Comparison of ENCODE assay signal across 20 mouse cellular contexts in genomic region chr13:19372133-19372729, GRCm38 (mm10). TPM values are rescaled to one million over a fixed set of nuclear protein-coding genes. Genes with fewer than 3 reads are reported as not detected.
DNase-seq lines count a peak whose midpoint lies in the region; ATAC-seq and TF ChIP-seq lines count a peak whose summit lies in the region.
"Had no signal": no experiment of that assay in that cellular context is flagged by ENCODE, and none has a peak within 500 bp of the region (broad histone marks: within the 10 kb centered on the region; RNA-seq: fewer than 3 reads in every experiment).

No protein-coding gene starts in this region.

- 12% methylated on average over 8 of the region's 8 CpGs for WGBS in forebrain, embryonic 13.5 days
- 15% methylated on average over 8 of the region's 8 CpGs for WGBS in forebrain, postnatal 0 days
- WGBS in kidney, embryonic 16.5 days = 17% methylated on average over 8 of the region's 8 CpGs
- 26% methylated on average over 8 of the region's 8 CpGs for WGBS in stomach, embryonic 14.5 days
- WGBS in stomach, postnatal 0 days = 48% methylated on average over 8 of the region's 8 CpGs

- H3K9me3 ChIP-seq in forebrain, embryonic 13.5 days (replicated peaks) = no peaks in the 10 kb centered on the region
- H3K9me3 ChIP-seq in forebrain, postnatal 0 days (ENCODE audit: low read length) = no peaks in the 10 kb centered on the region
- H3K9me3 ChIP-seq in kidney, embryonic 16.5 days (ENCODE audit: low read length) = no peaks in the 10 kb centered on the region
- no peaks in the 10 kb centered on the region for H3K9me3 ChIP-seq in stomach, embryonic 14.5 days (ENCODE audit: control insufficient read depth, low read depth, low read length)
- H3K9me3 ChIP-seq in stomach, postnatal 0 days (ENCODE audit: control insufficient read depth, low read length) = no peaks in the 10 kb centered on the region
- H3K9me3 ChIP-seq: heart, embryonic 13.5 days; limb, embryonic 13.5 days; liver, embryonic 13.5 days; midbrain, embryonic 12.5 days had no signal

- peaks cover 6% of the 10 kb centered on the region; the same call in 1 of the 2 replicates for H3K4me1 ChIP-seq in forebrain, embryonic 13.5 days
- no peaks in the 10 kb centered on the region for H3K4me1 ChIP-seq in forebrain, postnatal 0 days (ENCODE audit: insufficient read depth)
- peaks cover 8% of the 10 kb centered on the region; the same call in 1 of the 2 replicates for H3K4me1 ChIP-seq in kidney, embryonic 16.5 days (ENCODE audit: insufficient read depth, low read length)
- no peaks in the 10 kb centered on the region for H3K4me1 ChIP-seq in stomach, embryonic 14.5 days (ENCODE audit: control insufficient read depth, insufficient read depth, low read length)
- no peaks in the 10 kb centered on the region for H3K4me1 ChIP-seq in stomach, postnatal 0 days (replicated peaks; ENCODE audit: control insufficient read depth, insufficient read depth)
- H3K4me1 ChIP-seq: liver, embryonic 13.5 days had no signal

- no peak overlapping the region for H3K9ac ChIP-seq in forebrain, embryonic 13.5 days
- no peak overlapping the region for H3K9ac ChIP-seq in forebrain, postnatal 0 days
- H3K9ac ChIP-seq in kidney, embryonic 16.5 days (replicated peaks; ENCODE audit: low read length) = no peak overlapping the region
- H3K9ac ChIP-seq in stomach, embryonic 14.5 days (replicated peaks; ENCODE audit: low read depth, low read length) = no peak overlapping the region
- no peak overlapping the region for H3K9ac ChIP-seq in stomach, postnatal 0 days (ENCODE audit: low read length)
- H3K9ac ChIP-seq: heart, embryonic 13.5 days; limb, embryonic 13.5 days; liver, embryonic 13.5 days; midbrain, embryonic 12.5 days had no signal

- H3K4me2 ChIP-seq in forebrain, embryonic 13.5 days = no peak overlapping the region
- no peak overlapping the region for H3K4me2 ChIP-seq in forebrain, postnatal 0 days (ENCODE audit: low read depth)
- no peak overlapping the region for H3K4me2 ChIP-seq in kidney, embryonic 16.5 days (replicated peaks; ENCODE audit: low read depth, low read length)
- H3K4me2 ChIP-seq in stomach, embryonic 14.5 days (replicated peaks; ENCODE audit: low read depth, low read length) = no peak overlapping the region
- no peak overlapping the region for H3K4me2 ChIP-seq in stomach, postnatal 0 days (replicated peaks; ENCODE audit: low read depth)
- H3K4me2 ChIP-seq: heart, embryonic 13.5 days; limb, embryonic 13.5 days; liver, embryonic 13.5 days; midbrain, embryonic 12.5 days had no signal

- no peak for TF ChIP-seq EP300 in stomach, postnatal 0 days (optimal IDR thresholded peaks at IDR 0.05)

- no peak for TF ChIP-seq CTCF in forebrain, postnatal 0 days (IDR thresholded peaks at IDR 0.05; ENCODE audit: low read depth)
- TF ChIP-seq CTCF in stomach, postnatal 0 days (IDR thresholded peaks at IDR 0.05; ENCODE audit: low read depth) = no peak

- DNase-seq in forebrain, postnatal 0 days = no peak
- DNase-seq in kidney, postnatal 25 days = no peak
- DNase-seq in stomach, postnatal 0 days (ENCODE audit: low spot score) = no peak
- no peak for DNase-seq in cerebellum, postnatal 25 days
- DNase-seq: adrenal gland, postnatal 14 days; cerebellum, adult 8-10 months; gastrocnemius, postnatal 14 days; heart, adult 11 months; heart, postnatal 14 days; kidney, adult 18-20 months; layer of hippocampus, adult 9-11 months; liver, embryonic 13.5 days; lung, adult 2 months; lung, postnatal 14 days had no signal

- ATAC-seq in forebrain, embryonic 13.5 days = peak; percentile 26; the same call in 1 of the 2 replicates
- no peak for ATAC-seq in forebrain, postnatal 0 days
- ATAC-seq in kidney, embryonic 16.5 days (ENCODE audit: low FRiP score, low TSS enrichment) = peak; percentile 55
- ATAC-seq in stomach, embryonic 14.5 days (ENCODE audit: insufficient number of reproducible peaks, insufficient read depth, low FRiP score, low read depth) = peak; percentile 18; the same call in 1 of the 2 replicates
- ATAC-seq in stomach, postnatal 0 days (ENCODE audit: low FRiP score, low TSS enrichment) = no peak

- H3K4me3 ChIP-seq in forebrain, embryonic 13.5 days = no peak overlapping the region
- H3K4me3 ChIP-seq in forebrain, postnatal 0 days (ENCODE audit: low read depth, low read length) = no peak overlapping the region
- H3K4me3 ChIP-seq in kidney, embryonic 16.5 days (ENCODE audit: low read length) = no peak overlapping the region
- no peak overlapping the region for H3K4me3 ChIP-seq in stomach, embryonic 14.5 days (ENCODE audit: low read depth, low read length)
- no peak overlapping the region for H3K4me3 ChIP-seq in stomach, postnatal 0 days (ENCODE audit: low read depth, low read length)
- H3K4me3 ChIP-seq: heart, embryonic 13.5 days; limb, embryonic 13.5 days; liver, embryonic 13.5 days; midbrain, embryonic 12.5 days had no signal

- H3K36me3 ChIP-seq in forebrain, embryonic 13.5 days (ENCODE audit: poor library complexity, severe bottlenecking) = peaks cover 66% of the 10 kb centered on the region
- peaks cover 52% of the 10 kb centered on the region for H3K36me3 ChIP-seq in forebrain, postnatal 0 days (ENCODE audit: insufficient read depth)
- H3K36me3 ChIP-seq in kidney, embryonic 16.5 days (ENCODE audit: insufficient read depth, low read length) = peaks cover 24% of the 10 kb centered on the region
- H3K36me3 ChIP-seq in stomach, embryonic 14.5 days (ENCODE audit: control insufficient read depth, insufficient read depth, low read length) = peaks cover 27% of the 10 kb centered on the region
- H3K36me3 ChIP-seq in stomach, postnatal 0 days (ENCODE audit: control insufficient read depth, insufficient read depth, low read length) = peaks cover 16% of the 10 kb centered on the region

- H3K27me3 ChIP-seq in forebrain, embryonic 13.5 days = no peaks in the 10 kb centered on the region
- H3K27me3 ChIP-seq in forebrain, postnatal 0 days (ENCODE audit: insufficient read depth, low read length) = no peaks in the 10 kb centered on the region
- no peaks in the 10 kb centered on the region for H3K27me3 ChIP-seq in kidney, embryonic 16.5 days (ENCODE audit: insufficient read depth, low read length)
- H3K27me3 ChIP-seq in stomach, embryonic 14.5 days (ENCODE audit: control insufficient read depth, insufficient read depth, low read length) = no peaks in the 10 kb centered on the region
- H3K27me3 ChIP-seq in stomach, postnatal 0 days (ENCODE audit: control insufficient read depth, insufficient read depth, low read length) = no peaks in the 10 kb centered on the region
- H3K27me3 ChIP-seq: heart, embryonic 13.5 days; limb, embryonic 13.5 days; liver, embryonic 13.5 days; midbrain, embryonic 12.5 days had no signal

- H3K27ac ChIP-seq in forebrain, embryonic 13.5 days = no peak overlapping the region
- no peak overlapping the region for H3K27ac ChIP-seq in forebrain, postnatal 0 days (ENCODE audit: low read depth, low read length)
- H3K27ac ChIP-seq in kidney, embryonic 16.5 days (ENCODE audit: low read length) = no peak overlapping the region
- no peak overlapping the region for H3K27ac ChIP-seq in stomach, embryonic 14.5 days (ENCODE audit: low read length)
- no peak overlapping the region for H3K27ac ChIP-seq in stomach, postnatal 0 days (replicated peaks)
- H3K27ac ChIP-seq: heart, embryonic 13.5 days; limb, embryonic 13.5 days; liver, embryonic 13.5 days; midbrain, embryonic 12.5 days had no signal

RNA-seq across cellular contexts. Expression of gene Stard3nl, which starts 23.4 kb away (rescaled TPM):
- polyA plus RNA-seq in forebrain, embryonic 13.5 days (2015; fragmentation: Nextera tagmentation; extraction: Ambion mirVana) = 161 and 167 TPM in 2 replicates
- total RNA-seq in forebrain, postnatal 0 days (2014; rRNA removed) = 106 and 119 TPM in 2 replicates
- polyA plus RNA-seq in forebrain, postnatal 0 days (2015; fragmentation: Nextera tagmentation; extraction: Ambion mirVana) = 180 and 199 TPM in 2 replicates
- polyA plus RNA-seq in kidney, embryonic 16.5 days (2015; fragmentation: Nextera tagmentation; extraction: Ambion mirVana) = 105 and 109 TPM in 2 replicates
- polyA plus RNA-seq in stomach, embryonic 14.5 days (2014; fragmentation: Nextera tagmentation; extraction: Ambion mirVana) = 115 and 116 TPM in 2 replicates
- 58.7 and 63.0 TPM in 2 replicates for polyA plus RNA-seq in stomach, postnatal 0 days (2015; fragmentation: Nextera tagmentation; extraction: Ambion mirVana)

Comparison
In these comparisons a context has a peak if more than half of its experiments do, and no peak if none do; other contexts are left out.
1. ATAC-seq: peak in forebrain, embryonic 13.5 days (single experiment), kidney, embryonic 16.5 days (single experiment) and stomach, embryonic 14.5 days (single experiment); none in forebrain, postnatal 0 days (single experiment) and stomach, postnatal 0 days (single experiment).